Mouse (Mus musculus): ENCODE data around the gene Akt3.

Akt3 gene

GRCm38 (mm10) chr1:177010607-177011302, 247.2 kb downstream of the Akt3 start:
- no peak for DNase-seq (ENCODE audit: low read depth, low spot score)

- DNase-seq (ENCODE audit: low read depth, low spot score): no peak
Observed at GRCm38 (mm10) chr1:177010041-177010440, 248.0 kb downstream of the Akt3 start.

GRCm38 (mm10) chr1:177008777-177009176, 249.2 kb downstream of the Akt3 start:
- DNase-seq (ENCODE audit: low read depth, low spot score): no peak

- no peak for DNase-seq (ENCODE audit: low read depth, low spot score)
Observed at GRCm38 (mm10) chr1:177007405-177007804, 250.6 kb downstream of the Akt3 start.

GRCm38 (mm10) chr1:177004041-177004741, 253.8 kb downstream of the Akt3 start:
- no peak for DNase-seq (ENCODE audit: low read depth, low spot score)

- no peak for DNase-seq (ENCODE audit: low read depth, low spot score)
Observed at GRCm38 (mm10) chr1:177002951-177003350, 255.1 kb downstream of the Akt3 start.

- DNase-seq (ENCODE audit: low read depth, low spot score): no peak
Observed at GRCm38 (mm10) chr1:176999011-176999410, 259.0 kb downstream of the Akt3 start.

- peak; percentile 27 for DNase-seq (ENCODE audit: low read depth, low spot score)
Observed at GRCm38 (mm10) chr1:176997711-176998689, 260.0 kb downstream of the Akt3 start.

GRCm38 (mm10) chr1:176997254-176997653, 260.7 kb downstream of the Akt3 start:
- no peak for DNase-seq (ENCODE audit: low read depth, low spot score)

- DNase-seq (ENCODE audit: low read depth, low spot score): no peak
Observed at GRCm38 (mm10) chr1:176996630-176997201, 261.3 kb downstream of the Akt3 start.

GRCm38 (mm10) chr1:176996166-176996565, 261.8 kb downstream of the Akt3 start:
- DNase-seq (ENCODE audit: low read depth, low spot score): no peak

- no peak for DNase-seq (ENCODE audit: low read depth, low spot score)
Observed at GRCm38 (mm10) chr1:176995419-176995775, 262.6 kb downstream of the Akt3 start.

GRCm38 (mm10) chr1:176994707-176995418, 263.1 kb downstream of the Akt3 start:
- no peak for DNase-seq (ENCODE audit: low read depth, low spot score)

- DNase-seq (ENCODE audit: low read depth, low spot score): peak; percentile 43
Observed at GRCm38 (mm10) chr1:176994087-176994486, 263.9 kb downstream of the Akt3 start.

GRCm38 (mm10) chr1:176993141-176994010, 264.6 kb downstream of the Akt3 start:
- DNase-seq (ENCODE audit: low read depth, low spot score): no peak

- DNase-seq (ENCODE audit: low read depth, low spot score): no peak
Observed at GRCm38 (mm10) chr1:176992517-176992916, 265.5 kb downstream of the Akt3 start.

- DNase-seq (ENCODE audit: low read depth, low spot score): no peak
Observed at GRCm38 (mm10) chr1:176991473-176991872, 266.5 kb downstream of the Akt3 start.

GRCm38 (mm10) chr1:176986990-176987740, 270.8 kb downstream of the Akt3 start:
- no peak for DNase-seq (ENCODE audit: low read depth, low spot score)

- no peak for DNase-seq (ENCODE audit: low read depth, low spot score)
Observed at GRCm38 (mm10) chr1:176986275-176986674, 271.7 kb downstream of the Akt3 start.

All from ES-CJ7 (cell line).